Mouse (Mus musculus) myocyte (in vitro differentiated cells): ENCODE measurements at regions not wholly inside any gene's neighbourhood (a gene's known extent, or its start where the extent isn't known, plus 50 kb on each side); places are given as distances from the start of the nearest gene placed in this dataset.

ENCODE experiments used
- H3K27me3 ChIP-seq: one replicate; pipeline ENCODE4 v1.6.1; 2011; ENCODE audit not compliant: control insufficient read depth, insufficient read depth, insufficient read length
- H3K36me3 ChIP-seq: one replicate; pipeline ENCODE4 v1.6.1; 2011; ENCODE audit not compliant: control insufficient read depth, insufficient read depth
- H3K4me2 ChIP-seq: one replicate; pipeline ENCODE4 v1.6.1; 2011; ENCODE audit warnings: low read depth, control low read depth
- H3K4me3 ChIP-seq: one replicate; pipeline ENCODE4 v1.5.1; 2011; ENCODE audit warnings: mild to moderate bottlenecking, control low read depth, moderate library complexity
- H3K79me2 ChIP-seq: one replicate; pipeline ENCODE4 v1.6.1; 2011; ENCODE audit not compliant: control insufficient read depth, insufficient read depth
- H3ac ChIP-seq: one replicate; pipeline ENCODE4 v1.6.1; 2011; ENCODE audit not compliant: control insufficient read depth, insufficient read length
- CEBPB ChIP-seq: IDR thresholded peaks from 2 replicates; pipeline ENCODE4 v1.6.1; 2011; ENCODE audit warnings: mild to moderate bottlenecking, moderate library complexity; ENCODE audit not compliant: poor library complexity, insufficient read depth, severe bottlenecking
- E2F4 ChIP-seq: IDR thresholded peaks from one replicate; pipeline ENCODE4 v1.6.1; 2011; ENCODE audit warnings: mild to moderate bottlenecking, control low read depth, moderate library complexity; ENCODE audit not compliant: insufficient read depth
- MAX ChIP-seq: IDR thresholded peaks from one replicate; pipeline ENCODE4 v1.6.1; 2011; ENCODE audit warnings: low read depth, mild to moderate bottlenecking, control low read depth
- MYOD1 ChIP-seq, 3 experiments: IDR thresholded peaks; one replicate each; pipeline ENCODE4 v1.6.1; 2011; ENCODE audit warnings: control low read depth in 2 of 3, low read depth in 2 of 3, mild to moderate bottlenecking in 2 of 3, moderate library complexity in 1 of 3; ENCODE audit not compliant: insufficient read length in 2 of 3, control insufficient read depth in 1 of 3
- MYOG ChIP-seq, 3 experiments: IDR thresholded peaks; one replicate each; pipeline ENCODE4 v1.6.1; 2011; ENCODE audit warnings: control low read depth in 2 of 3, low read depth in 2 of 3, mild to moderate bottlenecking in 2 of 3; ENCODE audit not compliant: insufficient read length in 2 of 3, control insufficient read depth in 1 of 3, insufficient read depth in 1 of 3
- POLR2A ChIP-seq: IDR thresholded peaks from one replicate; pipeline ENCODE4 v1.6.1; 2011; ENCODE audit warnings: low read depth, mild to moderate bottlenecking, control low read depth, moderate library complexity; ENCODE audit not compliant: insufficient read length
- POLR2AphosphoS2 ChIP-seq: IDR thresholded peaks from one replicate; pipeline ENCODE4 v1.6.1; 2011; ENCODE audit warnings: low read depth, control low read depth; ENCODE audit not compliant: insufficient read length
- REST ChIP-seq: IDR thresholded peaks from one replicate; pipeline ENCODE4 v1.6.1; 2011; ENCODE audit warnings: mild to moderate bottlenecking, control low read depth, moderate library complexity; ENCODE audit not compliant: insufficient read depth, insufficient read length
- SRF ChIP-seq: IDR thresholded peaks from one replicate; pipeline ENCODE4 v1.6.1; 2011; ENCODE audit warnings: low read depth; ENCODE audit not compliant: control insufficient read depth, insufficient read length
- TCF12 ChIP-seq: IDR thresholded peaks from one replicate; pipeline ENCODE4 v1.6.1; 2011; ENCODE audit warnings: mild to moderate bottlenecking, control low read depth; ENCODE audit not compliant: poor library complexity, insufficient read depth, severe bottlenecking
- TCF3 ChIP-seq: IDR thresholded peaks from one replicate; pipeline ENCODE4 v1.6.1; 2011; ENCODE audit warnings: low read depth, control low read depth; ENCODE audit not compliant: insufficient read length
- USF1 ChIP-seq: IDR thresholded peaks from one replicate; pipeline ENCODE4 v1.6.1; 2011; ENCODE audit warnings: low read depth, mild to moderate bottlenecking, control low read depth, moderate library complexity

DNA sequence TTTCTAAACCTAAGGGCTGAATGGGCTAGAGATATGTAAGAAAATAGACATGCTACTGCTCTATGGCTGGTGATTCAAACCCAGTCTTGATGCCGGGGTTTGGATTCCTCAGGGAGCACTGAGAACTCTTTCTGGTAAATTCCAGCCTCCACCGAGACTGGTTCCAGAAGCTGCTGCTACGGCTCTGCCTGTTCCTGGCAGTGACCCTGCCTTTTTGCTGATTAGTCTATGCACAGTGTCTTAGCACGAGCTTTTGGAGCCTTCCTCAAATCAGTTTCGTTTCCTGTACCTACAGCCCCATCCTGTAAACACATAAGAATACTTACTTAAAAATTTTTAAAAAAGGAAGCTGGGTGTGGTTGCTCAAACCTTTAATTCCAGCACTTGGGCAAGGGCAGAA, 250.9 kb downstream of the Fgf9 start:
- Histone ChIP-seq H3K4me3 (no peak overlapping the region), H3K27me3 (no peaks in the 10 kb centered on the region), H3K36me3 (no peaks in the 10 kb centered on the region), H3ac (no peak overlapping the region), H3K79me2 (no peaks in the 10 kb centered on the region), H3K4me2 (no peak overlapping the region)
- no peak for TF ChIP-seq MYOD1 (IDR thresholded peaks at IDR 0.05; ENCODE audit: control insufficient read depth in 1 of 3, insufficient read length in 2 of 3, low read depth in 2 of 3)
- no peak for TF ChIP-seq USF1
- TF ChIP-seq SRF = no peak
- TF ChIP-seq TCF12 = no peak
- TF ChIP-seq E2F4 = no peak
- no peak for TF ChIP-seq MAX
- TF ChIP-seq REST = no peak
- no peak for TF ChIP-seq TCF3

DNA sequence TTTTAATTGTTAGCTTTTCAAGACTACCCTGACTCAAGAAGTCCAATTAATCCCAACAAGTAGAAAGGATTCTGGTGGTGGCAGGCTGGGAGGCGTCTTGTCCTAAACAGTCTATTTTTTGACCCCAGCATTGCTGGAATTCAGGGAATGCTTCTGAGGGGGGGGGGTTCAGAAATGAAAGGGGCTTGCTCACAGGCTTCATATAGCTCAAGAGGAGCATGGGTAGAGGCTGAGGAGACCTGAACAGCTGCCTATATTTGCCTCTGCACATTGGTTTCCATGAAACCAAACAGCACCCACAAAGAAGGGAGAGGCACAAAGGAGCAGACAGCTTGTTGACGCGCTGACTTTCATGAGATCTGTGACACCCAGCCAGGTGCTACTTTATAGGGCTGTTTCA, 247.3 kb downstream of the Fgf9 start:
- Histone ChIP-seq H3K79me2 (no peaks in the 10 kb centered on the region), H3K27me3 (no peaks in the 10 kb centered on the region), H3K4me2 (no peak overlapping the region), H3K4me3 (no peak overlapping the region), H3ac (no peak overlapping the region), H3K36me3 (no peaks in the 10 kb centered on the region)
- TF ChIP-seq TCF12 (no peak), E2F4 (no peak)

DNA sequence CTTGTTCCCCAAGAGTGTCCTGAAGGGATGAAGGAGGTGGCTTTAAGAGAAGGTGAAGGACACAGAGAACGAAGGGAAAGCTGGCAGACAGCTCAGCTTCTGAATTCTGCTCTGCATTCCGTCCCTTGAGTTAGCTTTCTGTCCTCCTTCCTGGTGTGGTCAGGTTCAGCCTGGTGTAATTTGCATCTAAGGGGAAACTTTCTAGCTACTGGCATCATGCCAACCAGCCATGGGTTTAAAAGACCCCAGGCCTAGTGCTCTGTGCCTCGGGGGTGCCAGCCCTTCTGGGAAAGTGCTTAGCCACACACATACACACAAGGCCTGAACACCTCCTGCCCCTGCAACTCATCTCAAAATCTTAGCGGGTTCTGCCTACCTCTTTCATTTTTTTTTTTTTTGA, 246.9 kb downstream of the Fgf9 start:
- Histone ChIP-seq H3ac (no peak overlapping the region), H3K4me3 (no peak overlapping the region), H3K79me2 (no peaks in the 10 kb centered on the region), H3K27me3 (no peaks in the 10 kb centered on the region), H3K36me3 (no peaks in the 10 kb centered on the region), H3K4me2 (no peak overlapping the region)
- no peak for TF ChIP-seq SRF
- no peak for TF ChIP-seq POLR2A
- TF ChIP-seq POLR2AphosphoS2 = no peak
- no peak for TF ChIP-seq MYOD1 (IDR thresholded peaks at IDR 0.05; ENCODE audit: control insufficient read depth in 1 of 3, insufficient read length in 2 of 3, low read depth in 2 of 3)
- TF ChIP-seq TCF12 = no peak
- TF ChIP-seq TCF3 = no peak
- no peak for TF ChIP-seq MAX
- no peak for TF ChIP-seq E2F4
- no peak for TF ChIP-seq REST
- no peak for TF ChIP-seq MYOG (IDR thresholded peaks at IDR 0.05; ENCODE audit: control insufficient read depth in 1 of 3, insufficient read depth in 1 of 3, insufficient read length in 2 of 3, low read depth in 2 of 3)
- no peak for TF ChIP-seq CEBPB
- TF ChIP-seq USF1 = no peak

DNA sequence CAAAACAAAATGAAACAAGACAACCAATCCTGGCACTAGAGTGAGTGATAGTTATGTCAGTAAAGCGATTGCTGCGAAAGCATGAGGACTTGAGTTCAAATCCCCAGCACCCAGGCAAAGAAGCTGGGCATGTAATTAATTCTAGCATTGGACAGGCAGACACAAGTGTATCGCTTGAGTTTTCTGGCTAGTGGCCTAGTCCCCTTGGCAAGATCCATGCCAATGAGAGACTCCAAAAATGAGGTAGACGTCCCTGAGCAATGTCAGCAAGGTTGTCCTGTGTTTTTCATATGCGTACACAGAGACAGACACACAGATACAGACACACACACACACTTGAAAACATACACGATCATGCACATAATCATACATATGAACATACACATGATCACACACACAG, 237.3 kb downstream of the Fgf9 start:
- TF ChIP-seq SRF (no peak), CEBPB (no peak), TCF3 (no peak), TCF12 (no peak), POLR2A (no peak), POLR2AphosphoS2 (no peak), MYOG (IDR thresholded peaks at IDR 0.05; ENCODE audit: control insufficient read depth in 1 of 3, insufficient read depth in 1 of 3, insufficient read length in 2 of 3, low read depth in 2 of 3) (no peak), USF1 (no peak), MAX (no peak), MYOD1 (IDR thresholded peaks at IDR 0.05; ENCODE audit: control insufficient read depth in 1 of 3, insufficient read length in 2 of 3, low read depth in 2 of 3) (no peak), REST (no peak), E2F4 (no peak)
- H3K79me2 ChIP-seq = no peaks in the 10 kb centered on the region
- no peak overlapping the region for H3K4me3 ChIP-seq
- no peak overlapping the region for H3ac ChIP-seq
- H3K4me2 ChIP-seq = no peak overlapping the region
- no peaks in the 10 kb centered on the region for H3K36me3 ChIP-seq
- H3K27me3 ChIP-seq = no peaks in the 10 kb centered on the region

DNA sequence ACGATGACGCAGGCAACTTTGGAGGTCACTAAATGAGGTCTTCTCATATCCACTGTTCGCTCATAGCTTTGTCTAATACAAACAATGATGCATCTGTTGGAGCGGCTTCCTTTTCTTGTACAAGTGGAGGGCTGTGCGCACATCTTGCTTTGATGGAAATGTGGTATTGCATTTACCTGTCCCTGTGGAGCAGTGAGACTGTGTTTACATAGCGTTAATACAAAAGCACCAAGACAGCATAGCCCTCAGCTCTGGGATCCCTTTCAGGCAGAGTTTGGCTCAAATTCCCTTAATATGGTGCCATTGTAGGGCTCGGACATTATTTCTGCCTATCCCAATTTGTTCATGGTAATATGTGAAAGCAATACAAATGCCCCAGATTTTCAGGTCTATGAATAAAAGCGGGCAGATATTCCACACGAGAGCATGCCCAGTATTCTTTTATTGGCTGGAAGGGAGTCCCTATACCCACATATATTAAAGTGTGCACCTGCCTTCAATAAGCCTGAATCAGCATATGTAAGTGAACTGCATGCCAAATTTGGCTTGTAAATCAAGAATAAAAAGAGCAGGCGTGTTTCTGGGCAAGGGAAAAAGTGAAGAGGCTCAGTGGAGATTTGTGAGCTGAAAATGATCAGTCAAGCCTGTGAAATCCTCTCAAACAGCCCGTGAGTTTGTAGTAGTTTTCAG, 236.6 kb downstream of the Fgf9 start:
- no peaks in the 10 kb centered on the region for H3K36me3 ChIP-seq
- TF ChIP-seq USF1 = no peak
- TF ChIP-seq POLR2A = no peak
- TF ChIP-seq MYOD1 (IDR thresholded peaks at IDR 0.05; ENCODE audit: control insufficient read depth in 1 of 3, insufficient read length in 2 of 3, low read depth in 2 of 3) = no peak
- no peak for TF ChIP-seq MYOG (IDR thresholded peaks at IDR 0.05; ENCODE audit: control insufficient read depth in 1 of 3, insufficient read depth in 1 of 3, insufficient read length in 2 of 3, low read depth in 2 of 3)
- no peak for TF ChIP-seq CEBPB
- TF ChIP-seq SRF = no peak
- TF ChIP-seq POLR2AphosphoS2 = no peak
- no peak for TF ChIP-seq REST
- TF ChIP-seq E2F4 = no peak
- no peak for TF ChIP-seq MAX
- no peak for TF ChIP-seq TCF12
- no peak for TF ChIP-seq TCF3
- H3K4me2 ChIP-seq = no peak overlapping the region
- no peak overlapping the region for H3K4me3 ChIP-seq
- no peak overlapping the region for H3ac ChIP-seq
- no peaks in the 10 kb centered on the region for H3K27me3 ChIP-seq
- H3K79me2 ChIP-seq = no peaks in the 10 kb centered on the region
